Mouse (Mus musculus) urinary bladder, postnatal 10 days (tissue): Measurements from ENCODE around the gene Dip2b.

Experiments
- DNase-seq: peaks from one replicate; pipeline ENCODE4 v3.0.0; 2022; ENCODE audit warnings: low spot score

Gene Dip2b

GRCm38 (mm10) chr15:100038470-100038971, at the start of gene Dip2b:
Gene Dip2b (plus strand): TSS chr15:100038664.
- DNase-seq = peak; percentile 92

- DNase-seq = no peak
Measured at GRCm38 (mm10) chr15:99993100-99993499, 45.4 kb upstream of the Dip2b start.

GRCm38 (mm10) chr15:99997114-99997804, 41.2 kb upstream of the Dip2b start:
- no peak for DNase-seq

- no peak for DNase-seq
Measured at GRCm38 (mm10) chr15:99999390-99999789, 39.1 kb upstream of the Dip2b start.

GRCm38 (mm10) chr15:100004677-100005273, 33.7 kb upstream of the Dip2b start:
- no peak for DNase-seq

GRCm38 (mm10) chr15:100006180-100006579, 32.3 kb upstream of the Dip2b start:
- DNase-seq = no peak

GRCm38 (mm10) chr15:100018280-100018899, 20.1 kb upstream of the Dip2b start:
- DNase-seq = no peak

GRCm38 (mm10) chr15:100021175-100021574, 17.3 kb upstream of the Dip2b start:
- no peak for DNase-seq

GRCm38 (mm10) chr15:100022923-100023322, 15.5 kb upstream of the Dip2b start:
- no peak for DNase-seq

- DNase-seq = no peak
Measured at GRCm38 (mm10) chr15:100025076-100025834, 13.2 kb upstream of the Dip2b start.

- no peak for DNase-seq
Measured at GRCm38 (mm10) chr15:100028133-100028532, 10.3 kb upstream of the Dip2b start.

GRCm38 (mm10) chr15:100029497-100029896, 9.0 kb upstream of the Dip2b start:
- no peak for DNase-seq

GRCm38 (mm10) chr15:100029900-100030299, 8.6 kb upstream of the Dip2b start:
- no peak for DNase-seq

GRCm38 (mm10) chr15:100032546-100032945, 5.9 kb upstream of the Dip2b start:
- no peak for DNase-seq

- DNase-seq = no peak
Measured at GRCm38 (mm10) chr15:100039001-100039701, 687 bp downstream of the Dip2b start.

- DNase-seq = no peak
Measured at GRCm38 (mm10) chr15:100040541-100041266, 2.2 kb downstream of the Dip2b start.

- no peak for DNase-seq
Measured at GRCm38 (mm10) chr15:100041267-100042047, 3.0 kb downstream of the Dip2b start.

- no peak for DNase-seq
Measured at GRCm38 (mm10) chr15:100042048-100042400, 3.6 kb downstream of the Dip2b start.

- no peak for DNase-seq
Measured at GRCm38 (mm10) chr15:100045576-100045975, 7.1 kb downstream of the Dip2b start.

GRCm38 (mm10) chr15:100049496-100050087, 11.1 kb downstream of the Dip2b start:
- DNase-seq = no peak
